Mouse (Mus musculus): Measurements from ENCODE around the gene Pcdh15. TPM values are rescaled to one million over a fixed set of nuclear protein-coding genes. Genes with fewer than 3 reads are reported as not detected.
A peak's percentile ranks its signal among the peaks of the same experiment; 100 is the strongest.

Gene Pcdh15
- total and polyA plus RNA-seq, 3 experiments: not detected

- no peak overlapping the region for H3K27ac ChIP-seq (ENCODE audit: control insufficient read depth, low read depth, low read length)
- no peak overlapping the region for H3K9ac ChIP-seq (ENCODE audit: control insufficient read depth, low read depth, low read length, poor library complexity, severe bottlenecking)
- no peaks in the 10 kb centered on the region for H3K27me3 ChIP-seq (ENCODE audit: control insufficient read depth in 1 of 2, insufficient read depth in 2 of 2, low read length in 2 of 2)
- TF ChIP-seq EP300 (IDR thresholded peaks at IDR 0.05; ENCODE audit: low read depth in 1 of 2, low read length in 2 of 2) (no peak), ELF1 (IDR thresholded peaks at IDR 0.05; ENCODE audit: low read depth, low read length) (no peak), USF2 (IDR thresholded peaks at IDR 0.05; ENCODE audit: borderline replicate concordance in 1 of 2, insufficient read depth in 1 of 2, low read depth in 1 of 2, low read length in 2 of 2) (no peak), NRF1 (IDR thresholded peaks at IDR 0.05; ENCODE audit: insufficient read depth, low read depth, low read length, poor library complexity, severe bottlenecking) (no peak), TCF12 (IDR thresholded peaks at IDR 0.05; ENCODE audit: low read depth, low read length) (no peak), MYB (IDR thresholded peaks at IDR 0.05; ENCODE audit: low read depth, low read length) (no peak), HCFC1 (IDR thresholded peaks at IDR 0.05; ENCODE audit: low read depth, low read length) (no peak), MAFK (IDR thresholded peaks at IDR 0.05; ENCODE audit: borderline replicate concordance, low read depth, low read length) (no peak), ZNF384 (IDR thresholded peaks at IDR 0.05; ENCODE audit: low read depth, low read length) (no peak), CTCF (IDR thresholded peaks at IDR 0.05 in 2 of 3, conservative IDR thresholded peaks at IDR 0.05 in 1 of 3; ENCODE audit: control insufficient read depth in 1 of 3, insufficient read depth in 1 of 3, low read depth in 2 of 3, low read length in 3 of 3, poor library complexity in 1 of 3, severe bottlenecking in 1 of 3) (no peak), MYC (IDR thresholded peaks at IDR 0.05; ENCODE audit: low read depth, low read length) (no peak), USF1 (IDR thresholded peaks at IDR 0.05; ENCODE audit: low read depth, low read length) (no peak)
- no peaks in the 10 kb centered on the region for H3K9me3 ChIP-seq (replicated peaks; ENCODE audit: insufficient read depth, low read length)
- peak; percentile 1 for DNase-seq (ENCODE audit: low read depth, low spot score)
- H3K36me3 ChIP-seq (ENCODE audit: control insufficient read depth in 1 of 2, insufficient read depth in 2 of 2, low read length in 2 of 2): no peaks in the 10 kb centered on the region
- H3K4me1 ChIP-seq (ENCODE audit: control insufficient read depth in 1 of 2, insufficient read depth in 2 of 2, low read length in 2 of 2): no peaks in the 10 kb centered on the region
- H3K79me2 ChIP-seq (ENCODE audit: control insufficient read depth, insufficient read depth, low read length, poor library complexity): no peaks in the 10 kb centered on the region
- no peak overlapping the region for H3K4me3 ChIP-seq (ENCODE audit: control insufficient read depth in 1 of 2, insufficient read depth in 1 of 2, low read depth in 2 of 2, low read length in 2 of 2)
These were observed 822.4 kb downstream of the Pcdh15 start for GRCm38 (mm10) chr10:73921579-73921978.

GRCm38 (mm10) chr10:73928672-73929071 is 829.5 kb downstream of the Pcdh15 start:
- Histone ChIP-seq H3K4me3 (ENCODE audit: control insufficient read depth in 1 of 2, insufficient read depth in 1 of 2, low read depth in 2 of 2, low read length in 2 of 2) (no peak overlapping the region), H3K36me3 (ENCODE audit: control insufficient read depth in 1 of 2, insufficient read depth in 2 of 2, low read length in 2 of 2) (no peaks in the 10 kb centered on the region), H3K9me3 (replicated peaks; ENCODE audit: insufficient read depth, low read length) (no peaks in the 10 kb centered on the region), H3K9ac (ENCODE audit: control insufficient read depth, low read depth, low read length, poor library complexity, severe bottlenecking) (no peak overlapping the region), H3K4me1 (ENCODE audit: control insufficient read depth in 1 of 2, insufficient read depth in 2 of 2, low read length in 2 of 2) (no peaks in the 10 kb centered on the region), H3K79me2 (ENCODE audit: control insufficient read depth, insufficient read depth, low read length, poor library complexity) (no peaks in the 10 kb centered on the region), H3K27ac (ENCODE audit: control insufficient read depth, low read depth, low read length) (no peak overlapping the region), H3K27me3 (ENCODE audit: control insufficient read depth in 1 of 2, insufficient read depth in 2 of 2, low read length in 2 of 2) (no peaks in the 10 kb centered on the region)
- no peak for TF ChIP-seq TCF12 (IDR thresholded peaks at IDR 0.05; ENCODE audit: low read depth, low read length)
- TF ChIP-seq GABPA (IDR thresholded peaks at IDR 0.05; ENCODE audit: low read depth, low read length): no peak
- no peak for TF ChIP-seq MAX (IDR thresholded peaks at IDR 0.05; ENCODE audit: low read length)
- DNase-seq (ENCODE audit: low read depth, low spot score): no peak

- no peak overlapping the region for H3K4me3 ChIP-seq (ENCODE audit: control insufficient read depth in 1 of 2, insufficient read depth in 1 of 2, low read depth in 2 of 2, low read length in 2 of 2)
- no peaks in the 10 kb centered on the region for H3K4me1 ChIP-seq (ENCODE audit: control insufficient read depth in 1 of 2, insufficient read depth in 2 of 2, low read length in 2 of 2)
- H3K9ac ChIP-seq (ENCODE audit: control insufficient read depth, low read depth, low read length, poor library complexity, severe bottlenecking): no peak overlapping the region
- DNase-seq (ENCODE audit: low read depth, low spot score): no peak
- no peaks in the 10 kb centered on the region for H3K27me3 ChIP-seq (ENCODE audit: control insufficient read depth in 1 of 2, insufficient read depth in 2 of 2, low read length in 2 of 2)
- H3K27ac ChIP-seq (ENCODE audit: control insufficient read depth, low read depth, low read length): no peak overlapping the region
- TF ChIP-seq MAX (IDR thresholded peaks at IDR 0.05; ENCODE audit: low read length) (no peak), NELFE (IDR thresholded peaks at IDR 0.05; ENCODE audit: low read depth, low read length) (no peak), POLR2A (IDR thresholded peaks at IDR 0.05; ENCODE audit: control insufficient read depth in 1 of 2, insufficient read depth in 1 of 2, low read depth in 1 of 2, low read length in 2 of 2, poor library complexity in 1 of 2) (no peak), ZNF384 (IDR thresholded peaks at IDR 0.05; ENCODE audit: low read depth, low read length) (no peak), ZC3H11A (IDR thresholded peaks at IDR 0.05; ENCODE audit: low read depth, low read length) (no peak), ZKSCAN1 (IDR thresholded peaks at IDR 0.05; ENCODE audit: low read depth, low read length) (no peak)
- H3K9me3 ChIP-seq (replicated peaks; ENCODE audit: insufficient read depth, low read length): no peaks in the 10 kb centered on the region
- H3K36me3 ChIP-seq (ENCODE audit: control insufficient read depth in 1 of 2, insufficient read depth in 2 of 2, low read length in 2 of 2): no peaks in the 10 kb centered on the region
- H3K79me2 ChIP-seq (ENCODE audit: control insufficient read depth, insufficient read depth, low read length, poor library complexity): no peaks in the 10 kb centered on the region
These were observed 830.6 kb downstream of the Pcdh15 start for GRCm38 (mm10) chr10:73929718-73930117.

All from MEL (cell line).